Mouse (Mus musculus): ENCODE measurements around the gene Olfr512. TPM values are rescaled to one million over a fixed set of nuclear protein-coding genes. Genes with fewer than 3 reads are reported as not detected.

The Olfr512 gene
- total RNA-seq (2012; rRNA removed) (not detected in 2 replicates), polyA plus RNA-seq (2012; ENCODE audit: insufficient read depth in 1 of 2, insufficient read length in 2 of 2, low read depth in 1 of 2, low replicate concordance in 2 of 2, missing spikeins in 1 of 2) (not detected)

DNA sequence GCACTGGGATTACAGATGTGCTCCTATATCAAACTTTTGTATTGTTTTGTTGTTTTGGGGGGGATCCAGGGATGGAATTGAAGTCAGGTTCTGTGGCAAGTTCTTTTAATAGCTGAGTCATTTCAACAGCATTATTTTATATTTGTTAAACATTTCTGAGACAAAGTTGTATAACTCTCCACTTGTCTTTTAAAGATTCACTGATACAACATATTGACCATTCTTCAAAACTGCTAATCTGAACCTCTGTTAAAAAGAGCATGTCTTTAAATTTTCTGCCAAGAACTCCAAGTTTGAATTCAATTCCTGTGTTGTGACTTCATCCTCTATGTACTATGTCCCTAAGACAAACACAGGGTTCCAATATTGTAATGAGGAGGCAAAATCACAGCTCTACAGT is at the start of gene Olfr512:
Olfr512 (plus strand) TSS at position 301 of the 400 bp plus-strand sequence.
- H3K79me2 ChIP-seq (ENCODE audit: control insufficient read depth, insufficient read depth, low read length, poor library complexity), result no peaks in the 10 kb centered on the region
- no peaks in the 10 kb centered on the region for H3K36me3 ChIP-seq (ENCODE audit: control insufficient read depth in 1 of 2, insufficient read depth in 2 of 2, low read length in 2 of 2)
- DNase-seq (ENCODE audit: low read depth, low spot score), result no peak
- no peak for TF ChIP-seq NRF1 (IDR thresholded peaks at IDR 0.05; ENCODE audit: insufficient read depth, low read depth, low read length, poor library complexity, severe bottlenecking)
- no peak for TF ChIP-seq POLR2AphosphoS5 (IDR thresholded peaks at IDR 0.05; ENCODE audit: borderline replicate concordance, low read depth, low read length)
- no peak for TF ChIP-seq NELFE (IDR thresholded peaks at IDR 0.05; ENCODE audit: low read depth, low read length)
- no peak for TF ChIP-seq MYB (IDR thresholded peaks at IDR 0.05; ENCODE audit: low read depth, low read length)
- TF ChIP-seq TAL1 (IDR thresholded peaks at IDR 0.05; ENCODE audit: low read length), result no peak
- no peak for TF ChIP-seq SIN3A (IDR thresholded peaks at IDR 0.05; ENCODE audit: low read length)
- no peak for TF ChIP-seq USF1 (IDR thresholded peaks at IDR 0.05; ENCODE audit: low read depth, low read length)
- TF ChIP-seq GATA1 (IDR thresholded peaks at IDR 0.05; ENCODE audit: low read depth, low read length), result no peak
- TF ChIP-seq BHLHE40 (IDR thresholded peaks at IDR 0.05; ENCODE audit: borderline replicate concordance, low read depth, low read length), result no peak
- no peak for TF ChIP-seq POLR2A (IDR thresholded peaks at IDR 0.05; ENCODE audit: control insufficient read depth in 1 of 2, insufficient read depth in 1 of 2, low read depth in 1 of 2, low read length in 2 of 2, poor library complexity in 1 of 2)
- no peak for TF ChIP-seq ZNF384 (IDR thresholded peaks at IDR 0.05; ENCODE audit: low read depth, low read length)
- TF ChIP-seq UBTF (IDR thresholded peaks at IDR 0.05; ENCODE audit: borderline replicate concordance, insufficient read depth, low read depth, low read length), result no peak
- no peak for TF ChIP-seq MAFK (IDR thresholded peaks at IDR 0.05; ENCODE audit: borderline replicate concordance, low read depth, low read length)
- no peak for TF ChIP-seq HCFC1 (IDR thresholded peaks at IDR 0.05; ENCODE audit: low read depth, low read length)
- TF ChIP-seq SMC3 (IDR thresholded peaks at IDR 0.05; ENCODE audit: low read depth, low read length), result no peak
- H3K4me3 ChIP-seq (ENCODE audit: control insufficient read depth in 1 of 2, insufficient read depth in 1 of 2, low read depth in 2 of 2, low read length in 2 of 2), result no peak within 1 kb of the TSS
- H3K4me1 ChIP-seq (ENCODE audit: control insufficient read depth in 1 of 2, insufficient read depth in 2 of 2, low read length in 2 of 2), result no peaks in the 10 kb centered on the region
- H3K27ac ChIP-seq (ENCODE audit: control insufficient read depth, low read depth, low read length), result no peak within 1 kb of the TSS
- H3K27me3 ChIP-seq (ENCODE audit: control insufficient read depth in 1 of 2, insufficient read depth in 2 of 2, low read length in 2 of 2), result no peaks in the 10 kb centered on the region
- H3K9me3 ChIP-seq (replicated peaks; ENCODE audit: insufficient read depth, low read length), result no peaks in the 10 kb centered on the region
- no peak within 1 kb of the TSS for H3K9ac ChIP-seq (ENCODE audit: control insufficient read depth, low read depth, low read length, poor library complexity, severe bottlenecking)

GRCm38 (mm10) chr7:108666118-108666517 is 47.0 kb upstream of the Olfr512 start, which contains the start of gene Olfr510:
TSS of gene Olfr510 (plus strand) at chr7:108666418.
- Histone ChIP-seq H3K36me3 (ENCODE audit: control insufficient read depth in 1 of 2, insufficient read depth in 2 of 2, low read length in 2 of 2) (no peaks in the 10 kb centered on the region), H3K4me3 (ENCODE audit: control insufficient read depth in 1 of 2, insufficient read depth in 1 of 2, low read depth in 2 of 2, low read length in 2 of 2) (no peak within 1 kb of the TSS), H3K27ac (ENCODE audit: control insufficient read depth, low read depth, low read length) (no peak within 1 kb of the TSS), H3K9me3 (replicated peaks; ENCODE audit: insufficient read depth, low read length) (no peaks in the 10 kb centered on the region), H3K4me1 (ENCODE audit: control insufficient read depth in 1 of 2, insufficient read depth in 2 of 2, low read length in 2 of 2) (no peaks in the 10 kb centered on the region), H3K27me3 (ENCODE audit: control insufficient read depth in 1 of 2, insufficient read depth in 2 of 2, low read length in 2 of 2) (no peaks in the 10 kb centered on the region), H3K79me2 (ENCODE audit: control insufficient read depth, insufficient read depth, low read length, poor library complexity) (no peaks in the 10 kb centered on the region), H3K9ac (ENCODE audit: control insufficient read depth, low read depth, low read length, poor library complexity, severe bottlenecking) (no peak within 1 kb of the TSS)
- DNase-seq (ENCODE audit: low read depth, low spot score), result no peak
- TF ChIP-seq POLR2A (IDR thresholded peaks at IDR 0.05; ENCODE audit: control insufficient read depth in 1 of 2, insufficient read depth in 1 of 2, low read depth in 1 of 2, low read length in 2 of 2, poor library complexity in 1 of 2), result no peak
- TF ChIP-seq GABPA (IDR thresholded peaks at IDR 0.05; ENCODE audit: low read depth, low read length), result no peak
- TF ChIP-seq MAX (IDR thresholded peaks at IDR 0.05; ENCODE audit: low read length), result no peak
- TF ChIP-seq ZNF384 (IDR thresholded peaks at IDR 0.05; ENCODE audit: low read depth, low read length), result no peak
- TF ChIP-seq TAL1 (IDR thresholded peaks at IDR 0.05; ENCODE audit: low read length), result no peak
- no peak for TF ChIP-seq ZMIZ1 (IDR thresholded peaks at IDR 0.05; ENCODE audit: low read depth, low read length)
- no peak for TF ChIP-seq USF2 (IDR thresholded peaks at IDR 0.05; ENCODE audit: borderline replicate concordance in 1 of 2, insufficient read depth in 1 of 2, low read depth in 1 of 2, low read length in 2 of 2)
- TF ChIP-seq UBTF (IDR thresholded peaks at IDR 0.05; ENCODE audit: borderline replicate concordance, insufficient read depth, low read depth, low read length), result no peak
- no peak for TF ChIP-seq BHLHE40 (IDR thresholded peaks at IDR 0.05; ENCODE audit: borderline replicate concordance, low read depth, low read length)
- TF ChIP-seq GATA1 (IDR thresholded peaks at IDR 0.05; ENCODE audit: low read depth, low read length), result no peak
- TF ChIP-seq TCF12 (IDR thresholded peaks at IDR 0.05; ENCODE audit: low read depth, low read length), result no peak
- no peak for TF ChIP-seq ZKSCAN1 (IDR thresholded peaks at IDR 0.05; ENCODE audit: low read depth, low read length)
- TF ChIP-seq USF1 (IDR thresholded peaks at IDR 0.05; ENCODE audit: low read depth, low read length), result no peak
- TF ChIP-seq E2F4 (IDR thresholded peaks at IDR 0.05; ENCODE audit: borderline replicate concordance, low read depth, low read length), result no peak
- TF ChIP-seq MAZ (IDR thresholded peaks at IDR 0.05; ENCODE audit: low read depth, low read length), result no peak
- TF ChIP-seq NELFE (IDR thresholded peaks at IDR 0.05; ENCODE audit: low read depth, low read length), result no peak
- no peak for TF ChIP-seq SMC3 (IDR thresholded peaks at IDR 0.05; ENCODE audit: low read depth, low read length)
